Mouse (Mus musculus) cerebellum, adult 8-10 months (tissue): ENCODE measurements at regions not wholly inside any gene's neighbourhood (a gene's known extent, or its start where the extent isn't known, plus 50 kb on each side); places are given as distances from the start of the nearest gene placed in this dataset.

Experiments used
- DNase-seq: peaks from one replicate; pipeline ENCODE4 v3.0.0; 2022

- no peak for DNase-seq
These were observed 404.8 kb upstream of the Mki67 start for GRCm38 (mm10) chr7:136120930-136121329.

- no peak for DNase-seq
These were observed 405.2 kb upstream of the Mki67 start for GRCm38 (mm10) chr7:136121406-136121805.

GRCm38 (mm10) chr7:136124786-136125185 is 408.6 kb upstream of the Mki67 start:
- no peak for DNase-seq

GRCm38 (mm10) chr7:136126393-136126792 is 410.2 kb upstream of the Mki67 start:
- DNase-seq: no peak

GRCm38 (mm10) chr7:136127576-136127975 is 411.4 kb upstream of the Mki67 start:
- no peak for DNase-seq

GRCm38 (mm10) chr7:136129721-136130123 is 413.6 kb upstream of the Mki67 start:
- no peak for DNase-seq

GRCm38 (mm10) chr7:136130666-136131239 is 414.6 kb upstream of the Mki67 start:
- no peak for DNase-seq

- no peak for DNase-seq
These were observed 416.8 kb upstream of the Mki67 start for GRCm38 (mm10) chr7:136132976-136133375.

GRCm38 (mm10) chr7:136136666-136137065 is 420.5 kb upstream of the Mki67 start:
- DNase-seq: no peak

- DNase-seq: no peak
These were observed 421.2 kb upstream of the Mki67 start for GRCm38 (mm10) chr7:136137341-136137740.

- DNase-seq: no peak
These were observed 421.9 kb upstream of the Mki67 start for GRCm38 (mm10) chr7:136137831-136138602.

GRCm38 (mm10) chr7:136142832-136143231 is 426.7 kb upstream of the Mki67 start:
- DNase-seq: no peak

GRCm38 (mm10) chr7:136150196-136150595 is 434.0 kb upstream of the Mki67 start:
- DNase-seq: no peak

- DNase-seq: no peak
These were observed 435.3 kb upstream of the Mki67 start for GRCm38 (mm10) chr7:136151301-136151930.

GRCm38 (mm10) chr7:136152470-136152869 is 436.3 kb upstream of the Mki67 start:
- peak; percentile 15 for DNase-seq

- no peak for DNase-seq
These were observed 437.5 kb upstream of the Mki67 start for GRCm38 (mm10) chr7:136153621-136154020.

- no peak for DNase-seq
These were observed 443.0 kb upstream of the Mki67 start for GRCm38 (mm10) chr7:136159136-136159535.

- no peak for DNase-seq
These were observed 445.4 kb upstream of the Mki67 start for GRCm38 (mm10) chr7:136161526-136161925.

- DNase-seq: no peak
These were observed 448.7 kb upstream of the Mki67 start for GRCm38 (mm10) chr7:136164834-136165233.

- no peak for DNase-seq
These were observed 453.1 kb upstream of the Mki67 start for GRCm38 (mm10) chr7:136169261-136169660.

GRCm38 (mm10) chr7:136176373-136176772 is 460.2 kb upstream of the Mki67 start:
- no peak for DNase-seq

- DNase-seq: no peak
These were observed 464.8 kb upstream of the Mki67 start for GRCm38 (mm10) chr7:136180996-136181395.

GRCm38 (mm10) chr7:136182101-136182500 is 465.9 kb upstream of the Mki67 start:
- no peak for DNase-seq
